Mouse (Mus musculus) kidney, postnatal 25 days (tissue): ENCODE results near the gene Marf1.
"Not testable (repeated sequence)": the region's sequence is repeated elsewhere in the genome, so short reads cannot be mapped to it uniquely, and the experiment has no call there.

Experiments
- DNase-seq, 2 experiments: peaks; one replicate each; pipeline ENCODE4 v3.0.0; 2021; ENCODE audit warnings: mixed read lengths in 2 of 2

The Marf1 gene

DNA sequence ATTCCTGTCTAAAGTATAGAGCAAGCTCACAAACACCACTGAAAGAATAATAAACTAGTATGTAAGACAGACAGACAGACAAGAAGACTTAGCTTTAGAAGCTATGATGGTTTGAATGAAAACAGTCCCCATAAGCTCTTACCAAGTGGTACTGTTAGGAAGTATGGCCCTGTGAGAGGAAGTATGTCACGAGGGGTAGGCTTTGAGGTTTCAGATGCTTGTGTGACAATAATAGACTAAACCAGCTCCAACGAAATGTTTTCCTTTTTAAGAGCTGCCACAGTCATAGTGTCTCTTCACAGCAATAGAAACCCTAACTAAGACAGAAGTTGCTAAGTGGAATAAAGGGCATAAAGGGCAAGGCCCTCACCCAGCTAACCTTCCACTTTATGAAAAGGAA lies 28.1 kb downstream of the Marf1 start:
- no peak for DNase-seq

DNA sequence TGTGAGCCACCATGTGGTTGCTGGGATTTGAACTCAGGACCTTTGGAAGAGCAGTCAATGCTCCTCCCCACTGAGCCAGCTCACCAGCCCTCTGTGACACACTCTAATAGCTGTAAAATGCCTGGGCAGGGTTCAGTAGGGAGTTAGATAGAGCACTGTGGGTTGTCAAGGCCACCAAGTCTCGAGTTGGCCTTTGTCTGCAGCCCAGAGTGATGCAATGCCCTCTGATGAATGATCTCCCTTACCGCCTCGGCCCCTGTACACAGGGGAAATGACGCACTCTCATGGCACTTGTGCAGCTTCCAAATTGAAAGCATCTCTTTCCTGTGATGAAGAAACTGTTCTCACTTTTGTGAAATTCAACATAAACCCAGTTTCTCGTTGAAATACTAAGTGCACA lies 31.3 kb downstream of the Marf1 start:
- DNase-seq: no peak

DNA sequence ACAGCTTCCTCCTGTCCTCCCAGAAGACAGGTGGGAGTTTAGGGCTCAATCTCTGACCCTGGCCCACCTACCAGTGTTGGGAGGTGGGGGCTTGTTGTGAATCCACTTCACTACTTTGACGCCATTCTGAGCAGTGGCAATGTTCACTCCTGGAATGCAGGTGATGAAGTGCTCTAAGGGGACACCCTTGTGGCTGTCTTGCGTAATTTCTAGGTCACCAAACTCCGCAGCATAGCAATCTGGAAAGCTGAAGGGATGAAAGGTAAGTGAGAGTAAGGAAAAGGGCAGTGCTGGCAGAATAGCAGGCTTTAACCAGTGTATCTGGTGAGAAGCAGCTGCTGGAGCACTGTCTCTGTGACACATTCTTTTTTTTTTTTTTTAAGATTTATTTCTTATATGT lies 31.8 kb downstream of the Marf1 start:
- no peak for DNase-seq

DNA sequence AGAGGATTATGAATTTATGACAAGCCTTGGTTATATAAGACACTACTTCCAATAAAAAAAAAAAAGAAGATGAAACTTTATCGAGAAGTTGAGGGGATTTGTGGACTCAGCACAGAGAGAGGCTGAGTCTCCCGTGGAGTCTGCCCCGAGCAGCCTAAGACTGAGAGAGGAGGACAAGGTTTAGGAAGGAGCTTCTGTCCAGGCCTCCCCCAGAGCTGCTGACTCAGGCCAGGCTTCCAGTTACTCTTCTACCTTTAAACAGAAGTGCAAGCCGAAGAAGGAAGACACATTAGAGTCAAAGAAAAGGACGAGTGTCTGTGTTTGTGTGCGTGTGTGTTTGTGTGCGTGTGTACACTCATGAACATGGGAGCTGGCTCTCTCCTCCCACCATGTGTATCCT lies 32.4 kb downstream of the Marf1 start:
- DNase-seq: peak; percentile 45 to 64

DNA sequence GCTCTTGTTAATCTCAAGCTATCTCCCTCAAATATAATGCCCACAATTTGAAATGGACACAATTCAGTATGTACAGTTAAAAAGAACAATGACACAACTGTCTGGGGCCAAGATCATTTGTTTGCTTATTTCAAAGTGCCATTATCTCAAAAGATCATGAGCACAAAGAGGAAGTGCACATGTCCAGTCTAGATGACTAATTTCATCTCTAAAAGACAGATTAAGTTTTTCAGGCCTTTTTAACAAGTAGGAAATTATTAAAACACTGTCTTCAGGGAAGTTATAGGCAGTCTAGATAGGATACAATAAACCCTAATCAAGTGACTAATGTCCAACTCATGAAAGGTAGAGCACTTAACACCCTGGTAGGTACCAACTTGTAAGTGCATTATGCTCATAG lies 34.2 kb downstream of the Marf1 start:
- DNase-seq: no peak

DNA sequence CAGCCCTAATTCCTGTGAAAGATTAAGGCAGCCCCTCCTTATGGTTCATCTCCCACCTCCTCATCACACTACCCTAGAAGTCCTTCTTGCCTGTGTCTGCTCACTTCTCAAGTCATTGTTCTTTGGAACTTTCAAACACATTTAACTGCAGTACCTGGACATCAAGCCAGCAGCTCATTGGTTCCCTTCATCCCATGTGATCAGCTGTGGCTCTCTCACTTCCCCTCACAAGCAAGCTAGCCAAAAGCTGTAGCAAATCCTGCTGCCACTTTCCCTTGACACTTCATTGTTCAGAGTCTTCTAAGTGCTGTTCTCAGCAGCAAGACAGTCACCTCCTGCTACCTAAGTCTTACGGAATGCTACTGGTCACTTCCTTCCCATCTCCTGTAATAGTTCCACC lies 37.9 kb downstream of the Marf1 start:
- no peak for DNase-seq

DNA sequence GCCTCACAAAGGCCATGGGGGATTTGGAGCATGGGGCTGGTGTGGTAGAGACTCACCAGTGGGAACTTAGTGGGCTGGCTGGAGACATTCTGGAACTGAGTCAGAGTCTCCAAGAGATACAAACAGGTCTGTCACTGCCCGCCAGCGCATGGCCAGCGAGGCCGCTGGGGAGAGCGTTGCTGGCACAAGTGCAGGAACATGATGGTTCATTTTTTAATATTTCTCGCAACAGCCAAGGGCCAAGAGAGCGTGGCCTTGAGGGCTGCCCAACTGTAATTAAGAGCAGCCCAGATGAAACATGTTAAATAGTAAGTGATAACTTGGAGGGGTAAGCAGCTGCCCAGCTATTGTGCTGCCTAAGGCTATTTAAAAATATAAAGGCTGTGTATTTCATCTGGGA lies 38.4 kb downstream of the Marf1 start:
- no peak for DNase-seq

DNA sequence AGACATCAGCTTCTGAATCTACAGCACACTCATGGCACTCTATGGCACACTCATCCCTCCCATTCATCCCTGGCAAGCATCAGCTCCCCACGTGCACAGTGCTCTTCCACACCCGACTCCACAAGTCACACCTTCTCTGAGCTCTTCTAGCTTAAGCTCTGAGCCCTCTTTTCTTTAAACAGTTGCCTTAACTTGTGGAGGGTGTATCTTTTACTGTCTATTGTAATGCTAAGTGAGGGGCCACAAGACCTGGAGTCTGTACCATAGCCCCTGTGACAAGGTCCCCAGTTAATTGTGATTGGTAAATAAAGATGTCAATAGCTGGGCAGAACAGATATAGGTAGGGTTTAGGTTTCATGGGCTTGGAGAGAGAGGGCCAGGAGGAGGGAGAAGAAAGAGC lies 39.2 kb downstream of the Marf1 start:
- DNase-seq: no peak

DNA sequence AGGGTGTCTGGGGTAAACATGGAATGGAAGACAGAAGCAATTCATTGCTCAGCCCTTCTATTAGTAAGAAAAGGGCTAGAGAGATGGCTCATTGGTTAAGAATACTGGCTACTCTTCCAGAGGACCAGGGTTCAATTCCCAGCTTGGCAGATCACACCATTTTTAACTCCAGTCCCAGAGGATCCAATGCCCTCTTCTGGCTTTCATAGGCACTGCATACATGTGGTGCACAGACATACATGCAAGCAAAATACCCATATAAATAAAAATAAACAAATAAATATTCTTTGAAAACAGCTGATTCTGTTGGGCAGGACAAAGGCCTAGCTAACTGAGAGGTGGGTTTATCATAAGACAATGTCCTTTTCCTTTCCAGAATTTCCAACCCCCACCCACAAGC lies 40.6 kb downstream of the Marf1 start:
- no peak for DNase-seq

DNA sequence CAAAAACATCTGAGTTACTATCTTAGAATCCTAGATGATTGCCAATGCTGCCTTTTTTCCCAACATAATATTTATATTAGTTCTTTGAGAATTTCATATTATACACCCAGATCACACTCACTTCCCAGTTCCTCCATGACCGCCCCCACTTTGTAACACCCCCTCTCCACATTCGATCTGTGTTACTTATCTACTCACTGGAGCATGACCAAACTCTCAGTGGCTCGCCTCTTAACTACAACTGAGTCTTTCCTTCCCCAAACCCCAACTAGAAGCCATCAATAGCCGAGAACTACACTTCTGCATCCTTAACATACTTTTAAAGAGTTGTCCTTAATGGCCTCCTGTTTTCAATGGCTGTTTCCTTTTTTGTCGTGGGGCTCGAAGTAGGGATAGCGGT lies 41.6 kb downstream of the Marf1 start:
- no peak for DNase-seq

DNA sequence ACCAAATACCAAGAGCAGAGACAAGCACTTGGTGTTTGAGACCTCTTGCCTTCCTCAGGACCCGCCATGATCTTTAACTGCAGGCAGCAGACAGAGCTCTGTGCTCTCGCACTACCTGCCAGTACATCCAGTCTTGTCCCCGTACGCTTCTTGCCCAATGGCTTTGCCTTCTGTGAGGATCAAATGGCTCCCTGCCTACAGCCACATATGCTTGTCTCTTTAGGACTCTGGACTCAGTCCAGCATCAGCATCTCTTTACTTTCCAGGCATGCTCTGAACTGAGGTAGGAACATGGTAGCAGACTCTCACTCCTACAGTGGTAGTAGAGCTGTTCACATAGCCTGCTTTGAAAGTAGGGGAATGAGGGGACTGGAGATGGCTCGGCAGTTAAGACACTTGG lies 42.2 kb downstream of the Marf1 start:
- DNase-seq: no peak

DNA sequence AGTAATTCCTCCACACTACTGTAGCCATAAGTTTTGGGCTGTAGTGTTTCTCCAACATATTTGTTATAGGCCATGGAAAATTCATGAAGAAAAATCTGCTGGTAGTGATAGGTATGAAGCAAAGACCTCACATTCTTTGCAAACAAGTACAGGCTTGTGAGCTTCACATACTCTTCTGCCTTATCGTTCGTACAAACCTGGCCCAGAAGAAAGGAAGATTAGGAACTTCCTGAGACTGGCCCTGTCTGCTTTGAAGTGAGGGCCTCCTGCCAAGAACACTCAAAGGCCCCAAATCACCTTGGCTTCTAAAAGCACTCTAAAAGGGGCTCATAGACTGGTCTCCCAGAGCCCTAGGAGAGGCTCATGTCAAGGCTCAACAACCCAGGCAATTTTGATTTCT lies 45.9 kb downstream of the Marf1 start:
- no peak for DNase-seq

DNA sequence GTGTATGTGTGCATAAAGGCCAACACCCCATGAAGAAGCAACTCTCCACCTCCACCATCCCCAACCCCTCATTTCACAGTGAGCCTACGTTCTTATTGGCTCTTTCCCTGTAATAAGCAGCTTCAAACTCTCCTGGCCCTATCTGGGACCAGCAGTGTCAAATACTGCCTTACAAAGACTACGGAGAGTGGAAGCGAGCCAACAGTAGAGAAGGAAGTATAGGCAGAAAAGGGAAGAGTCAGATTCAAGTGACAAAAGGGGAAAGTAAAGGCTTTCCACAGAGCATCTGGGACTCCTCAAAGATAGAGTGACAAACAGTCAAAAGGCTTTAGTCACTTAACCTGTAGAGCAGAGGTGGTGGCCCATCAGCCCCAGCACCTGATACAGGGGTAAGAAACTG lies 50.4 kb downstream of the Marf1 start:
- DNase-seq: no peak

DNA sequence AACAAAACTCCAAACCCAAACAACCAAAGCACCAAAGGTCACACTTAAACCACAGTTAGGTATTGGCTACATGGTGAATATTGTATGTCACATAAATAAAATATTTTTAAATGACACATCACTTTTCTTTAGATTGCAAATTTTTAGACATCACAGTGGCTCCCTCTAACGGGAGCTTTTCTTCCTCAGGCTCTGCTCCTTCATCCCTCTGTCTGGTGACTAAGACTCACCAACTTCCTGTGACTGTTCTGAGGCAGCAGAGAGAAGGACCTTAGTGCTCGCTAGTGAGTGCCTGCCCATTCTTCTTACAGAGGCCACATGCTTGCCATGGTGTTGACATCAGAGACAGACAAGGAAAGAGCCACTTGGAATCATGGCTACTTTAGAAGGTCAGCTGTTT lies 51.0 kb downstream of the Marf1 start:
- DNase-seq: no peak

DNA sequence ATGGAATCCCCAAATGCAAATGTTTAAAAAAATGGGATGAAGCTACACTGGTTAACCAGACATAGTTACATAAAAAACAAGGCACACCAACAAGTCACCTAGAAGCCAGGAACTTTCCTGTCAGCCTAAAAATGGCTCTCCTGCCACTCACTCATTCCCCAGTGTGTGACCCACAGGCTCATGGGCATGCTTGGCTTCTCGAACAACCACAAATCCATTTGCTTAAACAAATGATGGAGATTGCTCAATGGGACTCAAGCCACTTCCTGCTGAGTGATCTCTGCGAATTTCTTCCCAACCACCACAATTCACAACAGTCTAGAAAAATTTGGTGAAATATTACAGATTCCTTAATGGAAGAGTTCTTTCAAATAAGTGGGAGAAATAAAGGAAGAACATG lies 52.2 kb downstream of the Marf1 start:
- DNase-seq: no peak

DNA sequence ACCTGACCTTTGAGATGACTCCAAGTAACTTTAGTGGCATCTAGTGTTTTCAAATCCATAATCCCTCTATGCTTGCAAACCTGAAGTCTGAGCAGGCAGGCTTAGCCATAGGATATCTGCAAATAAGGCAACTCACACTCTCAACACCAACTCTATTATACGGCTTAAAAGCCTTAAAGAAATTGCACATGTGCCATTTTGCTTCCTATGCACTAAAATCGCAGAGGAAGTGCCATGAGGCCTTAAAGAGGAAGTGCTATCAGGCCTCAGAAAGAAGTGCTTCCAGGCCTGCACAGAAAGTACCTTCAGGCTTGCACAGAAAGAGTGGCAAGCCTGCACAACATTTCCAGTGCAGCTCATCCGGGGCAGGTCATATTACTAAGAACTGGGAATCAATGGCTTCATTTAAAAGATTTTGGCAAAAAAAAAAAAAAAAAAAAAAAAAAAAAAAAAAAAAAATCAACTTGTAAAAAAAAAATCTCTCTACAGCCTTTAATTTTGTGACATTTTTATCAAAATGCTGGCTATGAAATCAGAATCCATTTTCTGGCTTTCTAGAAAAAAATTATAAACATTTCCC lies 53.4 kb downstream of the Marf1 start:
- no peak for DNase-seq

DNA sequence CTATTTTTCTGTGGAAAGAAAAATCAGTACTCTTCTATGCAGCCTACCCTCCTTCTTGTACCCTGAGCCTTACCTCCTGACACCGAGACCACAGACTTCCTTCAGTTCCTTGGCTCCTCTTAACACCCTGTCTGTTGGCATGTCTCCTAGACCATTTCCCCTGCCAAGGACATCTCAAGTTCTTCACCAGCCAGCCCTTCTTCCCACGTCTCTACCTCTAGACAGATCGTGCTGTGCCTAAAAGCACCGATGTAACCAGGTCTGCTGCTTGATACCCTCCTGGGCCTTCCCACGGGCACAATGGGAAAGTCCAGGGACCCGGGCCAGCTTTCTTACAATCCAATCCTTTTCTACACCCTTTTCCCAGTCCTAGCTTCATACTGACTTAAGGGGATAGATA lies 57.3 kb downstream of the Marf1 start:
- no peak for DNase-seq

DNA sequence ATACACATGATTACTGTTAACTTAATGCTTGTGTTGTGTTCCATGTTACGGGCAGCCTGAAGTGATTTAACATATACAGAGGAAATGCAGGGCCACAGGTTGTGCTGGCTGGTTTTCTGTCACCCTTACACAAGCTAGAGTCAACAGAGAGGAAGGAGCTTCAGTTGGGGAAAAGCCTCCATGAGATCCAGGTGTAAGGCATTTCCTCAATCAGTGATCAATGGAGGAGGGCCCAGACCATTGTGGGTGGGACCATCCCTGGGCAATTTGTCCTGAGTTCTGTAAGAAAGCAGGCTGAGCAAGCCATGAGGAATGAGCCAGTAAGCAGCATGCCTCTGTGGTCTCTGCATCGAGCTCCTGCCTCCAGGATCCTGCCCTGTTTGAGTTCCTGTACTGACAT lies 71.4 kb downstream of the Marf1 start:
- DNase-seq: no peak

DNA sequence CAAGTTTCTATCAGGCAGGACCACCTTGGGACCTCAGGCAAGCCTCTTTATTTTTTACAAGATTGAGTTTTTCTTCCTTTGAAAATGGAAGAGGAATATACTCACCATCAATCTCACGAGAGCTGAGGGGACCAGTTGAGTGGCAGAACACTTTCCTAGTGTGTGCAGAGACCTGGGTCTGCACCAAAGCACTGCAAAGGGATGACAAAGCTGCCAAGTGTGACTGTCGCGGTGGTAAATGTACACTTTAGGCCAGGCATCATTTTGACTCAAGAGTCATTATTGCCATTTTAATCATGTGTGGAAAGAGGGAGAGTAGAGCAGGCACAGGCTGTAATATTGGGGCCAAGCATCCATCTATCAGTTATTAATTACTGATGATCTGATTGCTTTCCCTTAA lies 73.9 kb downstream of the Marf1 start:
- no peak for DNase-seq

DNA sequence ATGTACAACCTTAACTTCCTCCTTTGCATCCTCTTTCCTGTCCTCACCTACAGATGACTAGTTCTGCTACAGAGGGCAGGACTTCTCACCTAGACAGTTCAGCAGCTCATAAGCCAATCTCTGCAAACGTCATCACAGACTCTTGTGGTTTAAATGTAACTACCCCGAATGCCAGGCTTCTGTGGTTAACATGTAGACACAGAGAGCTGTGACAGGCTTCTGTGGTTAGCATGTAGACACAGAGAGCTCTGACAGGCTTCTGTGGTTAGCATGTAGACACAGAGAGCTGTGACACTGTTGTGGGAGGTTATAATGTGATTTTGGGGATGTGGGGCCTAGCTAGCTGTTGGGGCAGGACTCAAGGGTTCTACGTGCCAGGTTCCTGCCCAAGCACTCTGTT lies 74.9 kb downstream of the Marf1 start:
- DNase-seq: no peak

DNA sequence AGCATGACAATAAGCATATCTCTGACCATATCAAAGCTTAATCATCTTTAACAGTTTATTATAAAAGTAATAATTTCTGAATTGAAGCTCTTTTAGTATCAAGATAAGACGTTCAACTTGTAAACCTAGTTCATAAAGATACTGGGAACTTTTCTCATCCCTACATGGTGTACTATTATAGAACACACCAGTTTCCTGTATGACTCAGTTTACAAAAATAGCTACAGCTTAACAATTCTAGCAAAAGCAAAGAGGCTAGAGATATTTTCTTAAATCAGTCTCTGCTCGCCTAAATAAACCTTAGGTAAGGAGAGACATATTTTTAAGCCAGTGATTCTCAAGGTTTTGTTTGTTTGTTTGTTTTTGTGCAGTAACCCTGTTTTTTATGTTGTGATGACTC lies 80.2 kb downstream of the Marf1 start:
- no peak for DNase-seq

DNA sequence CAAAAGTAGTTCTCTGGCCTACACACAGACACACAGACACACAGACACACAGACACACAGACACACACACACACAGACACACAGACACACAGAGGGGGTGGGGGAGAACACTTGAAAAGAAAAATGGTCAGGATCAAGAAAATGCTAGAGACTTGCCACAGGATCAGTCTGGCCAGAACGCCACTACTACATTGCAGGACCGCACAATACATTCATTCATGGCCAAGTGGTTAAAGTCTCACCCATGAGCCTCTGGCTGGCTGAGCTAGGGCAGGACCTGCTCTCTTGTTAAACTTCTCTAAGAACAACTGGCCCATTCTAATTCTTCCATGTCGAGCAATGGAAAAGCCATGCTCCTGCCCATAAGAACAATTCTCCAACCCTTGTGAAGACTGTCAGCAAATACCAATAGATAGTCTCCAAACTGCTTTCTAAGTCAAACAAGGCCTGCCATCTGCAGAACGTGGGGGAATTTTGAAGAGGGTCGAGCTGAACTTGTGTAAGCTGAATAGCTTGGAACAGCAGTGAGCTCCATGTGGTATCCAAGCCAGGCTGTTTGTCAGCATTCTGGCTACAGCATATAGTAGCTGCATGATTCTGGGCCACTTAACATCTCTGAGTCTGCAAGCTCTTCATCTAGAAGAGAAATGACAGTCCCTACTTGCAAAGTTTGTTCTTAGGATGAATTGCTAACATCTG lies 92.5 kb downstream of the Marf1 start:
- no peak for DNase-seq

DNA sequence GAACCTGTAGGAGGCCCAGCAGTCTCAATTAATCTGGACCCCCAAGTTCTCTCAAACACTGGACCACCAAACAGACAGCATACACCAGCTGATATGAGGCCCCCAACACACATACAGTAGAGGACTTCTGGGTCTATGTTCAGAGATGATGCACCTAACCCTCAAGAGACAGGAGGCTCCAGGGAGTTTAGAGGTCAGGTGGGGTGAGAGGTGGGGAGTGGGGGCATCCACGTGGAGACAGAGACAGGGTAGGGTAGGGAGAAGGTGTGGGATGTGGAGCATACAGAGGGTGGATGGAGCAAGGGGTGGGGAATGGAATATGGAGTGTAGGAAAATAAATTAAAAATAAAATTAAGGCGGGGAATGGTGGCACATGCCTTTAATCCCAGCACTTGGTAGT lies 94.5 kb downstream of the Marf1 start:
- not testable (repeated sequence) for DNase-seq

DNA sequence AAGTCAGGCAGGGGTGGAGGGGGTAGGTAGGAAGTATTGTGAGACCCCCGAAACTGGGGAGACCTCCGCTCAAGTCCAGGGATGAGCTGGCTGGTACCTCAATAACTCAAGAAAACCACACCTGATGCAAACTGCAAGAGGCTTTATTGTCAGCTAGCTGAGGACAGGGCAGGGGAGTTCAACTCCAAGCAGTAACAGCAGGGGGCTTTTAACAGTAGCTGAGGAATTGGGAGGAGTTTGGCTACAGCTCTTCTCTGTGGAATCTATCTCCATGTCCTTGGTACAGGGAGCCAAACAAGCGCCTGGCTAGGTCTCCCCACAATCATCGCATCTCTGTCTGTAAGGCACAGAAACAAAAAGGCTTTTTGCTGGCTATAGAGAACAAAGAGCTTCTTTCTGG lies 96.6 kb downstream of the Marf1 start:
- DNase-seq: not testable (repeated sequence)

DNA sequence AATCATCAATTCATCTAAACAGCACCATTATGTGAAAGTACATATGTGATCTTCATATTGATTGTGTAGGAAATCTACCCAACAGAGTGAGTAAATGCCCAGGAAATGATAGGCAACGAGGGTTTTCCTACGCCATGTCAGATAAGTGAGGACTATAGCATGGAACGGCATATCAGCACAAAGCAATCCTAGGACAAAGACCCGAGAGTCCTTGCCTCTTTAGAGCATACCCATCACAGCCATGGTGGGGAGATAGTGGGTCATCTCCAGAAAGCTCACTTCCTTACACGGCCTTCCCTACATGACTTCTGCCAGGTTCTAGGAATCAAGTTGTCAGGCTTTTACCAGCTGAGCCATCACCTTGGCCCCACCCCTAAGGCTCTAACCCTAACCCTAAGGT lies 103.3 kb downstream of the Marf1 start:
- no peak for DNase-seq
